Mouse (Mus musculus) embryonic fibroblast, embryonic 13.5 days (primary cell): Measurements from ENCODE around the gene Odf2. TPM values are rescaled to one million over a fixed set of nuclear protein-coding genes. Genes with fewer than 3 reads are reported as not detected.

Experiments
- H3K27ac ChIP-seq: 2 replicates; pipeline ENCODE4 v1.5.1; 2012; ENCODE audit warnings: low read length, control low read depth, inconsistent platforms; ENCODE audit not compliant: insufficient read depth
- H3K4me1 ChIP-seq: 2 replicates; pipeline ENCODE4 v1.6.1; 2011; ENCODE audit warnings: low read length; ENCODE audit not compliant: control insufficient read depth, insufficient read depth
- H3K4me3 ChIP-seq: 2 replicates; pipeline ENCODE4 v1.5.1; 2011; ENCODE audit warnings: mild to moderate bottlenecking, control low read depth, low read length; ENCODE audit not compliant: insufficient read depth
- CTCF ChIP-seq: IDR thresholded peaks from 2 replicates; pipeline ENCODE4 v1.5.1; 2011; ENCODE audit warnings: mild to moderate bottlenecking, control low read depth, low read length, moderate library complexity, borderline replicate concordance; ENCODE audit not compliant: insufficient read depth
- POLR2A ChIP-seq: IDR thresholded peaks from 2 replicates; pipeline ENCODE4 v1.6.1; 2011; ENCODE audit warnings: low read depth, mild to moderate bottlenecking, control low read depth, low read length, moderate library complexity
- polyA plus RNA-seq: library from polyadenylated mRNA; stranded (reverse); fragments of >200 nt; gene quantifications from 2 replicates; pipeline ENCODE4 v1.2.4, GENCODE M21; 2011; ENCODE audit warnings: low read depth; ENCODE audit not compliant: missing spikeins, insufficient read length

Odf2 gene
- polyA plus RNA-seq, 1 experiment = 83.2 TPM

DNA sequence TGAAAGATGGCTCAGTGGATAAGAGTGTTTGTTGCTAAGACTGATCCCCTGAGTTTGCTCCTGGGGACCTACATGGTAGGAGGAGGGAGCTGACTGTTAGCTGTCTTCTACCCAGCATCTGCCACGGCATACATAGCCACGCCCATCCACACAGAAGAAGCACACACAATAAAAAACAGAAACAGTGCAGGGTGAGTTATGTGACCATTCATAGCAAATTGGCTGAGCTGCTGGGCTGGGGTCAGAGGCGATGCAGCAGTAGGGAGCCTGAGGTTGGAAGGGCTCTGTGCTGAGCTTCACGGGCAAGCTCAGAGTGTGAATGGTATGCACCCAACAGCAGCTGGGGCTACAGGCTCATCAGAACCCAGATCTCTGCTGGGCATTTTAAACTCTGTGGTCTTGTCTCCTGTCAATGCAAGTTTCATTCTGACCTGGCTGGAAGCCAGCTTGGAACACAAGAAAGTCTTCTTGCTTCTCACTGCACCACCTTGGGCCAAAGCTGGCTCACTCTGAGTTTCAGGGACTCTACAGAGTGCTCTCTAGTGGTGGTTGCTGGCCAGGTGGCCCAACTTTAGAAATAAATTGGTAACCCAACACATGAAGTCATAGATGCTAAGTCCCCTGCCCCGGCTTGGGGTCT lies 39.1 kb upstream of the Odf2 start:
- Histone ChIP-seq H3K4me1 (no peaks in the 10 kb centered on the region), H3K27ac (no peak overlapping the region), H3K4me3 (no peak overlapping the region)
- TF ChIP-seq CTCF (no peak), POLR2A (no peak)

DNA sequence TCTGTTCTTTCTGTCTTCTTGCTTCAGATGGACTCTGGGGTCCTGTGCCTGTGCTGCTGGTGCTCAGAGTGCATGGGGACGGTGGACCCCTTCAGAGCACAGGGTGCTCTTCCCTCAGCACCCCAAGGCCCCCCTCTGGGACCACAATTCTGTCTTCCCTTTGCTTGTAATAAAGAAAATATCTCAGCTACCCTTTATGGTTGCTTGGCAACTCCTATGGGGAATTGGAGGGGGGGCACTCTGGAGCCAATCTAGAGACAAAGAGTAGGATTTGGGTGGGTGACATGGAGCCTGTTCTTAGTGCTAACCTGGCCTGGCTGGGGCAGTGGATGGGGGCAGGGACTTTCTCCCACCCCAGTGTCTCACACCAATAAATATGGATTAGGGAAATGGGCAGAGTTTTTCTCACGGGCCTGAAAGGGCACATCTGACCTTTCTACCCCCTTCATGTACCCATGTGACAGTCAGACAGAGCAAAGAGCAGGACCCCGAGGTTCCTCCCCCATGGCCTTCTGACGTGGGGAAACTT lies 36.0 kb upstream of the Odf2 start:
- H3K4me3 ChIP-seq = no peak overlapping the region
- H3K27ac ChIP-seq = no peak overlapping the region
- H3K4me1 ChIP-seq = peaks cover 17% of the 10 kb centered on the region
- TF ChIP-seq CTCF (no peak), POLR2A (no peak)

DNA sequence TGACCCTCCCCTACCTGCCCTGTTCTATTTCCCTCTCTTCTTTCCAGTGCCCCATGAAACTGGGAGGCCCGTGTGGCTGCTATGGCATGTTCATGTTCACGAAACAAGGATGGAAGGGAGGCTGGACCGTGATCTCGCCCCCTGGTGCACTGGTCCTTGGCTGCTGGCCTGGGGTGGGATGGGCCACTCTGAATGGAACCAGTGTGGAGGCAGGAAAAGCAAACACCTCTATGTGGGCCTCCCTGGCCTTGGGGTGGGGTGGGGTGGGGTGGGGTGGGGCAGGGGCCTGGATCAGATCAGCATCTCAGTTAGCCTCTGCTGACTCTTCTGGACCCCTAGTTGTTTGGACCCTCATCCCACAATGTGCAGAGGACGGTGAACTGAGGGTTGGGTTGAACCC lies 35.3 kb upstream of the Odf2 start:
- Histone ChIP-seq H3K4me3 (no peak overlapping the region), H3K27ac (no peak overlapping the region), H3K4me1 (peaks cover 22% of the 10 kb centered on the region)
- no peak for TF ChIP-seq CTCF
- no peak for TF ChIP-seq POLR2A

DNA sequence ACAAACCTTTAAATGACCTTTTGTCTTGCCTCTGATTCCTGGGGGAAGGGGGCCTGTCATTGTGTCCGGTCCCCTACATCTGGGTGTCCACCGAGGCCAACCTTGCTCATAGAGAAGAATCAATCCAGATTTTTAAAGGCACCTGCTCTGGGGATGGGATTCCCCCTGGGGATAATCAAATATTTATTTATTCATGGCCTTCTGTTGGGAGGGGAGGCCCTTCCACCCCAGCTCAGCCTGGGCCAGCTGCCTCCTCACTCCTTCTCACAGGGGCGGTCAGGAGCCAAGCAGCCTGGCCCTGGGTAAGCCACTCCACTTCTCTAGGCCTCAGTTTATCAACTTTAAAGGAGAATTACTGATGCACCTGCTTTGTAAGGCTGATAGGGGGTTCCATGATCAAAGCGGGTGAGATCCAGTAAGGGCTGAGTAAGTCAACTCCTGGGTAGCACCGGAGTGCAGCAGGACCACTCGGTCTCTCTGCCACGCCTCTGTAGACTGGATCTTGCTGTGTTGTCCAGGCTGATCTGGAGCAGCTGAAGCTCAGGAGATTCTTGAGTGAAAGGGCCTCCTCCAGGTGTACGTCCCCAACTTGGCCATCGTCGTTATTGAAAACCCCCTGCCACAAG lies 33.3 kb upstream of the Odf2 start:
- no peak overlapping the region for H3K4me3 ChIP-seq
- peaks cover 22% of the 10 kb centered on the region for H3K4me1 ChIP-seq
- H3K27ac ChIP-seq = no peak overlapping the region
- TF ChIP-seq CTCF (no peak), POLR2A (no peak)

DNA sequence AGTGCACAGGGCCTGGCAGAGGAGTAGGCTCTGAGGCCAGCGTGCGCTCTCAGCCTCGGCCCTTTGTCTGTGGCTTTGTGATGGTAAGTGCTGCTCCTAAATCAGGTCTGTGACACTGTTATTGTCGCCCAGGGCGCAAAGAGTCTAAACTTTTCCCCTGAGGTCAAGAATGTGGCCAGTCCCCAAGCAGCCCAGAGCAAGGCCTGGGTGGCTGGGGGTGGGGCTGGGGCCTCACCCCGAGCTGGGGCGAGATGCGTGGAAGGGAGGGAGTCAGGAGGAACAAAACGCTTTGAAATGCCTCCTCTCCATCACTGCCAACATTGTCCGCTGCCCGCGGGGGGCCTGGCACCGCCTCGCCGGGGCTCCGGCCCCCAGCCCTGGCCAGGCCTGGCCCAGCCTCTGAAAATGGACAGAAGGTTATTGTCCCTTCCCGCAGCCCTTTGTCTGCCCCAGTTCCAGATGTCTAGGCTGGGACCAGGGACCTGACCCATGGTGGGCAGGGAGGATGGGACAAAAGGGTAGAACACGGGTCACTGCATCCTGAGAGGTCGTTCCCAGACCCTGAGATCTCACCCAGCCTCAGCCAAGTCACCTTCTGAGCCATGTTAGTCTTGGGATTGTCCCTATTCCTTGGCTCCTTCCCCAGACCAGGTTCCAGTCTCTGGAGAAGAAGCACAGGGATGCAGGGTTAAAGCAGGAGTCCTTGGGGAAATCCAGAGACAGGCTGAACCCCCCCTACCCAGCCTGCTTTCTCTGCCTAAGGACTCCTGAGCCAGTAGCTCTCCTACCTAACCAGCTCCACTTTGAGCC lies 32.4 kb upstream of the Odf2 start:
- H3K4me3 ChIP-seq = no peak overlapping the region
- TF ChIP-seq POLR2A (no peak), CTCF (no peak)
- H3K4me1 ChIP-seq = peaks cover 22% of the 10 kb centered on the region
- H3K27ac ChIP-seq = peak overlapping the region; percentile 49; the same call in 1 of the 2 replicates

DNA sequence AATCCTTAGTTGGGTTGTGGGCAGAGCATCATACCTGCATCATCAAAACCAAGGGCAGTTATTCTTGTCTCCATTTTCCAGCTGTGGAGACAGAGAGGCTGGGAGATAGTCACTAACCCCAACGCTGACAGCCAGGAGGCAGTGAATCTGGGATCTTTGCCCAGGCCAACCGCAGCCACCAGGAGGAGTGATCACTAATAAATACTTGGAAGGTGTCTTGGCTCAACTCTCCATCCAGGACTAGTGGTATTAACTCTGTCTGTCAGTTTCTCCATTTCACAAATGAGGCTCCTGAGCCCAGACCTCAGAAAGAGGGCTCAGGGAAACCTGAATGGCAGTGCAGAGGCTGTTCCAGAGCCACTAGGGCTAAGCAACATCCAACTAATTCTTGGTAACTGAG lies 31.7 kb upstream of the Odf2 start:
- H3K27ac ChIP-seq = peak overlapping the region; percentile 38
- TF ChIP-seq CTCF = no peak
- TF ChIP-seq POLR2A = no peak
- no peak overlapping the region for H3K4me3 ChIP-seq
- H3K4me1 ChIP-seq = peaks cover 22% of the 10 kb centered on the region

DNA sequence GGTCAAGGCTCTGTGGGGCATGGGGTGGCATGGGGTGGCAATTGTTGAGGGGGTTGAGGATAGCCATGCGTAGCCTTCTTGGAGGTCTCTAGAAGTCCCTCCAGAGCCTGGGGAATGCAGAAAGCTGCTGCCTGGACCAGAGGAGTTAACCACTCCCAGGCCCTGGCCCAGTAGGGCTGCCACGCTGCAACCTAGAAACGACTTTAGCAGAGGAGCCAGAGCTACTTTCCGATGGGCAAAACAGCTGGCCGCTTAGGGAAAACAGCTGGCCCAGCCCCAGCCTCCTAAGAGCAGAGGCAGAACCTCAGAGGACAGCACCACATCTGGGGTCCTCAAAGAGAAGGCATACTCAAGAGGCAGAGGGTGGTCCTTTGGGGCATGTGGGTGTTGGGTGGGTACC lies 31.1 kb upstream of the Odf2 start:
- peaks cover 22% of the 10 kb centered on the region for H3K4me1 ChIP-seq
- TF ChIP-seq POLR2A (no peak), CTCF (no peak)
- peak overlapping the region; percentile 38; the same call in 1 of the 2 replicates for H3K27ac ChIP-seq
- H3K4me3 ChIP-seq = no peak overlapping the region

DNA sequence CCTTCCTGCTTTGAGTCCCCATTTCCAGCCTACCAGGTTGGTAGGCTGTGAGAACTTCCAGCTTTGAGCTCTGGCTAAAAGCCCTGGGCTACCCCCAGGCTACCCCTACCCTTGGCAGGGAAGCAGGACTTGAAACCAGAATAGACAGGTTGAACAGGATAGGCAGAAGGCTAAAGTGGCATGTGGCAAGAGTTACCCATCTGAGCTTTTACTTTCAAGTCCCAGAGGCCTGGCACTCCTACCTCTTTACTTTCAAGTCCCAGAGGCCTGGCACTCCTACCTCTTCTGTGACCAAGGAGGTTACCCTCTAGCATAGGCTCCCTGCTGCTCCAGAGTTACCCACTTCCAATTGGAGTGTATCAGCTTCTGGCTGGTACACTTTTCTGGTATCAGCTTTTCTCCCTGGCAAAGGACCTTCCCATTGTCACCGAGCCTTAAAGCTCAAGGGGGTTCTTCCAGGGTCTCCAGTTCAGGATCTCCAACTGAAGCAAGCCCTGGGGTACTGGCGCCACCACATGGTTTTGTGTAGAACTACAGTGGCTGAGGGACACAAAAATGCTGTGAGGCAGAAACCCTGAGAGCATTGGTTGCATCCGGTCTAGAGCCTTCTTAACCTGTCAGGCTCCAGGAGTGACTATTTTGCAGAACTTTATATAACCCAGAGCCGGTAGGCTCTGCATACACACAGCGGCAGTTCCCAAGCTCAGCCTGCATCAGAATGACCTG lies 30.1 kb upstream of the Odf2 start:
- Histone ChIP-seq H3K27ac (no peak overlapping the region), H3K4me3 (no peak overlapping the region), H3K4me1 (peaks cover 22% of the 10 kb centered on the region)
- no peak for TF ChIP-seq CTCF
- no peak for TF ChIP-seq POLR2A

DNA sequence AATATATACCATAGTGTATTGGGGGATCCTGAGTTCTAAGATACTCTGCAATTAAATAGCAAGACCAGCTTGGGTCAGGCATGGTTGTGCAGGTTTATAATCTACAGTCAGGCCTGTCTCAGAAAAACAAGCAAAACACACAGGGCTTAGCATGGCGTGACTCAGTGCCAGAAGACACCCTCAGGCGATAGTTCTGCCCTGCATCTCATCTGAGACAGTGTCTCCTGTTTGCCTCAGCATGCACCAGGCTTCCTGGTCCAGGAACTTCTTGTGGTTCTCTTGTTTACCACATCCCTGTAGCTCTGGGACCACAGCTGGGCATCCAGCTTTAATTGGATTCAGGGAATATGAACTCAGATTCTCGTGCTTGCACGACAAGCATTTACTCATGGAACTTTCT lies 23.9 kb upstream of the Odf2 start:
- Histone ChIP-seq H3K27ac (no peak overlapping the region), H3K4me3 (no peak overlapping the region), H3K4me1 (no peaks in the 10 kb centered on the region)
- TF ChIP-seq POLR2A = no peak
- no peak for TF ChIP-seq CTCF
